Mouse (Mus musculus): Measurements from ENCODE around the gene Tmem52.

The Tmem52 gene

GRCm38 (mm10) chr4:155508614-155509013, 39.7 kb downstream of the Tmem52 start:
- no peak for DNase-seq (ENCODE audit: low spot score in 2 of 2)

- DNase-seq (ENCODE audit: low spot score in 2 of 2): no peak
These were observed 42.1 kb downstream of the Tmem52 start for GRCm38 (mm10) chr4:155510981-155511380.

GRCm38 (mm10) chr4:155514810-155515209, 45.9 kb downstream of the Tmem52 start:
- no peak for DNase-seq (ENCODE audit: low spot score in 2 of 2)

GRCm38 (mm10) chr4:155517948-155518517, 49.1 kb downstream of the Tmem52 start:
- DNase-seq (ENCODE audit: low spot score in 2 of 2): no peak
